Mouse (Mus musculus): ENCODE data around the gene Pik3cg.

DNA sequence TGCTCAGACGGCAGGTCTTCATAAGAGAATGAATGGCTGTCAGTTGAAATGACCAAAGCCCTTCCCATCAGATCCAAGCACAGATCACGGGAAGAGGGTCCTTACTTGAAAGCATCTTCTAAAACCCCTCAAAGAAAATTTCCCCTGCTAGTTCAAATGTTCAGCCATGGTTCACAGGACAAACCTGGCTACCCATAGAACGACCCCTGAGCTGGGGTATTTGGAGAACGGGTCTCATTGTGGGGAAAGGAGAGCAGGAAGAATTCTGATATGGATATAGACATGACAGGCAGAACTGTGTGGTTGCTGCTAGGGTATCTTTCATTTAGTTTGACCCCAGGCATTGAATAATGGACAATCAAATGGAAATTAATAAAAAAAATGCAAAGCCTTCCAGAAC lies 62.8 kb downstream of the Pik3cg start:
- TF ChIP-seq POLR2A (IDR thresholded peaks at IDR 0.05; ENCODE audit: control insufficient read depth, low read depth, low read length) (no peak), CTCF (IDR thresholded peaks at IDR 0.05; ENCODE audit: control insufficient read depth, insufficient read depth, insufficient replicate concordance, low read depth, low read length) (no peak)

Measured in testis, adult 2 months (tissue).